Mouse (Mus musculus) embryonic facial prominence, embryonic 11.5 days (tissue): Measurements from ENCODE around the gene Plekhg5. TPM values are rescaled to one million over a fixed set of nuclear protein-coding genes. Genes with fewer than 3 reads are reported as not detected.

Source experiments
- ATAC-seq: fragments of 200-750 bp; cut with Nextera tagmentation; replicated peaks from 2 replicates; pipeline ENCODE4 v1.8.0; 2017; ENCODE audit warnings: low read depth; ENCODE audit not compliant: insufficient number of reproducible peaks, low FRiP score, low TSS enrichment
- DNase-seq: peaks from one replicate; pipeline ENCODE4 v3.0.0-alpha.2; 2015; ENCODE audit warnings: low spot score
- H3K27ac ChIP-seq: fragments of 300-500 bp; sonication (generic); replicated peaks from 2 replicates; pipeline ENCODE4 v1.5.1; 2014; ENCODE audit warnings: mild to moderate bottlenecking, low read depth, low read length, control low read depth
- H3K27me3 ChIP-seq: fragments of 300-500 bp; sonication (generic); 2 replicates; pipeline ENCODE4 v1.6.1; 2014; ENCODE audit warnings: mild to moderate bottlenecking, low read length, moderate library complexity, mixed read lengths; ENCODE audit not compliant: control insufficient read depth, insufficient read depth
- H3K36me3 ChIP-seq: fragments of 300-500 bp; sonication (generic); replicated peaks from 2 replicates; pipeline ENCODE4 v1.6.1; 2014; ENCODE audit warnings: low read depth, mild to moderate bottlenecking, low read length, moderate library complexity, mixed read lengths; ENCODE audit not compliant: control insufficient read depth, insufficient read depth
- H3K4me1 ChIP-seq: fragments of 300-500 bp; sonication (generic); 2 replicates; pipeline ENCODE4 v1.6.1; 2014; ENCODE audit warnings: low read length, mixed read lengths; ENCODE audit not compliant: control insufficient read depth, insufficient read depth
- H3K4me2 ChIP-seq: fragments of 300-500 bp; sonication (generic); 2 replicates; pipeline ENCODE4 v1.6.1; 2014; ENCODE audit warnings: low read depth, mild to moderate bottlenecking, control low read depth, low read length, moderate library complexity
- H3K4me3 ChIP-seq: fragments of 300-500 bp; sonication (generic); 2 replicates; pipeline ENCODE4 v1.5.1; 2014; ENCODE audit warnings: low read depth, low read length, control low read depth
- H3K9ac ChIP-seq: fragments of 300-500 bp; sonication (generic); replicated peaks from 2 replicates; pipeline ENCODE4 v1.6.1; 2014; ENCODE audit warnings: mild to moderate bottlenecking, control low read depth, low read length
- H3K9me3 ChIP-seq: fragments of 300-500 bp; sonication (generic); replicated peaks from 2 replicates; pipeline ENCODE4 v1.6.1; 2016; ENCODE audit warnings: mild to moderate bottlenecking, low read length, inconsistent platforms, mixed read lengths; ENCODE audit not compliant: control insufficient read depth
- WGBS: fragments of 180-500 bp; shearing (Covaris S2); extraction: QIAGEN DNeasy Blood & Tissue Kit; methylation state at CpG from one replicate; pipeline ENCODE4 v1.1.7; 2014; 5-methylcytosine and 5-hydroxymethylcytosine counted together
- polyA plus RNA-seq: library from polyadenylated mRNA; unstranded; fragments of >200 nt; fragmentation: Nextera tagmentation; extraction: Ambion mirVana; gene quantifications from 2 replicates; pipeline ENCODE4 v1.2.1, GENCODE M21; 2014

Gene Plekhg5
- polyA plus RNA-seq, 1 experiment from 2014 or later, result 5.3 TPM

GRCm38 (mm10) chr4:152074548-152074947 lies 2.2 kb downstream of the Plekhg5 start:
- H3K4me3 ChIP-seq, result no peak overlapping the region
- no peaks in the 10 kb centered on the region for H3K9me3 ChIP-seq
- no peak overlapping the region for H3K4me2 ChIP-seq
- H3K4me1 ChIP-seq, result no peaks in the 10 kb centered on the region; the same call in 1 of the 2 replicates
- H3K36me3 ChIP-seq, result no peaks in the 10 kb centered on the region
- DNase-seq, result no peak
- no peaks in the 10 kb centered on the region for H3K27me3 ChIP-seq
- no peak for ATAC-seq
- 77% methylated on average over 9 of the region's 9 CpGs for WGBS
- H3K9ac ChIP-seq, result no peak overlapping the region
- no peak overlapping the region for H3K27ac ChIP-seq

- DNase-seq (no peak), ATAC-seq (no peak)
- no peak overlapping the region for H3K4me2 ChIP-seq
- WGBS, result 87% methylated on average over 9 of the region's 9 CpGs
- H3K36me3 ChIP-seq, result no peaks in the 10 kb centered on the region
- no peaks in the 10 kb centered on the region for H3K9me3 ChIP-seq
- H3K9ac ChIP-seq, result no peak overlapping the region
- H3K27me3 ChIP-seq, result no peaks in the 10 kb centered on the region
- H3K27ac ChIP-seq, result no peak overlapping the region
- no peak overlapping the region for H3K4me3 ChIP-seq
- no peaks in the 10 kb centered on the region; the same call in 1 of the 2 replicates for H3K4me1 ChIP-seq
These were observed 4.9 kb downstream of the Plekhg5 start for GRCm38 (mm10) chr4:152077191-152077590.

- H3K4me3 ChIP-seq, result no peak overlapping the region
- H3K9me3 ChIP-seq, result no peaks in the 10 kb centered on the region
- no peaks in the 10 kb centered on the region; the same call in 1 of the 2 replicates for H3K4me1 ChIP-seq
- H3K27me3 ChIP-seq, result no peaks in the 10 kb centered on the region
- H3K4me2 ChIP-seq, result no peak overlapping the region
- DNase-seq (no peak), ATAC-seq (no peak)
- H3K36me3 ChIP-seq, result no peaks in the 10 kb centered on the region
- 92% methylated on average over 10 of the region's 10 CpGs for WGBS
- no peak overlapping the region for H3K27ac ChIP-seq
- no peak overlapping the region for H3K9ac ChIP-seq
These were observed 5.8 kb downstream of the Plekhg5 start for GRCm38 (mm10) chr4:152078105-152078530.

GRCm38 (mm10) chr4:152079261-152079660 lies 7.0 kb downstream of the Plekhg5 start:
- H3K9me3 ChIP-seq, result no peaks in the 10 kb centered on the region
- no peaks in the 10 kb centered on the region; the same call in 1 of the 2 replicates for H3K4me1 ChIP-seq
- H3K4me3 ChIP-seq, result no peak overlapping the region
- H3K9ac ChIP-seq, result no peak overlapping the region
- no peak overlapping the region for H3K27ac ChIP-seq
- DNase-seq (no peak), ATAC-seq (no peak)
- no peak overlapping the region for H3K4me2 ChIP-seq
- WGBS, result 89% methylated on average over 3 of the region's 3 CpGs
- no peaks in the 10 kb centered on the region for H3K36me3 ChIP-seq
- no peaks in the 10 kb centered on the region for H3K27me3 ChIP-seq

- no peak overlapping the region for H3K4me2 ChIP-seq
- no peak overlapping the region for H3K4me3 ChIP-seq
- no peaks in the 10 kb centered on the region for H3K27me3 ChIP-seq
- no peaks in the 10 kb centered on the region for H3K36me3 ChIP-seq
- no peak for ATAC-seq
- H3K27ac ChIP-seq, result no peak overlapping the region
- H3K9me3 ChIP-seq, result no peaks in the 10 kb centered on the region
- DNase-seq, result no peak
- H3K9ac ChIP-seq, result no peak overlapping the region
- H3K4me1 ChIP-seq, result no peaks in the 10 kb centered on the region; the same call in 1 of the 2 replicates
- WGBS, result 63% methylated on average over 7 of the region's 7 CpGs
These were observed 7.6 kb downstream of the Plekhg5 start for GRCm38 (mm10) chr4:152079931-152080330.

GRCm38 (mm10) chr4:152083611-152084220 lies 11.4 kb downstream of the Plekhg5 start:
- DNase-seq (no peak), ATAC-seq (no peak)
- Histone ChIP-seq H3K4me2 (no peak overlapping the region), H3K27me3 (no peaks in the 10 kb centered on the region), H3K9me3 (no peaks in the 10 kb centered on the region), H3K27ac (no peak overlapping the region), H3K4me1 (peaks cover 2% of the 10 kb centered on the region; the same call in 1 of the 2 replicates), H3K4me3 (no peak overlapping the region), H3K9ac (no peak overlapping the region), H3K36me3 (no peaks in the 10 kb centered on the region)
- WGBS, result 63% methylated on average over 7 of the region's 7 CpGs

GRCm38 (mm10) chr4:152084616-152085015 lies 12.3 kb downstream of the Plekhg5 start:
- no peak overlapping the region for H3K4me2 ChIP-seq
- no peak for DNase-seq
- no peaks in the 10 kb centered on the region for H3K27me3 ChIP-seq
- no peak overlapping the region for H3K9ac ChIP-seq
- no peaks in the 10 kb centered on the region for H3K9me3 ChIP-seq
- no peak for ATAC-seq
- no peak overlapping the region for H3K4me3 ChIP-seq
- H3K27ac ChIP-seq, result no peak overlapping the region
- H3K4me1 ChIP-seq, result peaks cover 2% of the 10 kb centered on the region; the same call in 1 of the 2 replicates
- H3K36me3 ChIP-seq, result no peaks in the 10 kb centered on the region
- 80% methylated on average over 7 of the region's 7 CpGs for WGBS

GRCm38 (mm10) chr4:152086505-152087210 lies 14.4 kb downstream of the Plekhg5 start:
- ATAC-seq, result peak; percentile 76
- H3K27ac ChIP-seq, result no peak overlapping the region
- H3K36me3 ChIP-seq, result no peaks in the 10 kb centered on the region
- H3K4me3 ChIP-seq, result peak overlapping the region; percentile 77
- peak overlapping the region; percentile 90 for H3K4me2 ChIP-seq
- peaks cover 2% of the 10 kb centered on the region; the same call in 1 of the 2 replicates for H3K4me1 ChIP-seq
- no peaks in the 10 kb centered on the region for H3K27me3 ChIP-seq
- DNase-seq, result peak; percentile 63
- no peaks in the 10 kb centered on the region for H3K9me3 ChIP-seq
- peak overlapping the region; percentile 88 for H3K9ac ChIP-seq
- WGBS, result under 1% methylated on average over 56 of the region's 92 CpGs
